Mouse (Mus musculus) forebrain, postnatal 0 days (tissue): ENCODE measurements around the gene C530008M17Rik. TPM values are rescaled to one million over a fixed set of nuclear protein-coding genes. Genes with fewer than 3 reads are reported as not detected.

Source experiments
- ATAC-seq: fragments of 200-750 bp; cut with Nextera tagmentation; 2 replicates; pipeline ENCODE4 v1.8.0; 2017; ENCODE audit warnings: mild to moderate bottlenecking, moderate library complexity
- DNase-seq: peaks from one replicate; pipeline ENCODE4 v3.0.0-alpha.2; 2015
- H3K27ac ChIP-seq: fragments of 300-500 bp; sonication (generic); 2 replicates; pipeline ENCODE4 v1.5.1; 2014; ENCODE audit warnings: low read depth, mild to moderate bottlenecking, antibody characterized with exemption, low read length, moderate library complexity, mixed read lengths
- H3K27me3 ChIP-seq: fragments of 300-500 bp; sonication (generic); 2 replicates; pipeline ENCODE4 v1.6.1; 2014; ENCODE audit warnings: mild to moderate bottlenecking, low read length, mixed read lengths; ENCODE audit not compliant: insufficient read depth
- H3K36me3 ChIP-seq: fragments of 300-500 bp; sonication (generic); 2 replicates; pipeline ENCODE4 v1.6.1; 2014; ENCODE audit warnings: mild to moderate bottlenecking, moderate library complexity; ENCODE audit not compliant: insufficient read depth
- H3K4me1 ChIP-seq: fragments of 300-500 bp; sonication (generic); 2 replicates; pipeline ENCODE4 v1.6.1; 2014; ENCODE audit warnings: antibody characterized with exemption; ENCODE audit not compliant: insufficient read depth
- H3K4me2 ChIP-seq: fragments of 300-500 bp; sonication (generic); 2 replicates; pipeline ENCODE4 v1.6.1; 2014; ENCODE audit warnings: low read depth, mild to moderate bottlenecking, moderate library complexity
- H3K4me3 ChIP-seq: fragments of 300-500 bp; sonication (generic); 2 replicates; pipeline ENCODE4 v1.5.1; 2014; ENCODE audit warnings: low read depth, low read length, mixed read lengths
- H3K9ac ChIP-seq: fragments of 300-500 bp; sonication (generic); 2 replicates; pipeline ENCODE4 v1.6.1; 2014; ENCODE audit warnings: mild to moderate bottlenecking
- H3K9me3 ChIP-seq: fragments of 300-500 bp; sonication (generic); 2 replicates; pipeline ENCODE4 v1.6.1; 2016; ENCODE audit warnings: low read length
- CTCF ChIP-seq: sonication (generic); IDR thresholded peaks from 2 replicates; pipeline ENCODE4 v1.5.1; 2016; ENCODE audit warnings: antibody characterized with exemption, control low read depth, low read depth
- WGBS: fragments of 180-500 bp; shearing (Covaris S2); extraction: QIAGEN DNeasy Blood & Tissue Kit; methylation state at CpG from one replicate; pipeline ENCODE4 v1.1.7; 2014; 5-methylcytosine and 5-hydroxymethylcytosine counted together
- polyA plus RNA-seq: library from polyadenylated mRNA; unstranded; fragments of >200 nt; fragmentation: Nextera tagmentation; extraction: Ambion mirVana; gene quantifications from 2 replicates; pipeline ENCODE4 v1.2.1, GENCODE M21; 2015
- total RNA-seq: library from RNA; depleted of rRNA; stranded (reverse); fragments of >200 nt; gene quantifications from 2 replicates; pipeline ENCODE4 v1.2.3, GENCODE M21; 2014

The C530008M17Rik gene
- total and polyA plus RNA-seq, 2 experiments from 2014 or later, result 63.6 to 87.4 TPM

DNA sequence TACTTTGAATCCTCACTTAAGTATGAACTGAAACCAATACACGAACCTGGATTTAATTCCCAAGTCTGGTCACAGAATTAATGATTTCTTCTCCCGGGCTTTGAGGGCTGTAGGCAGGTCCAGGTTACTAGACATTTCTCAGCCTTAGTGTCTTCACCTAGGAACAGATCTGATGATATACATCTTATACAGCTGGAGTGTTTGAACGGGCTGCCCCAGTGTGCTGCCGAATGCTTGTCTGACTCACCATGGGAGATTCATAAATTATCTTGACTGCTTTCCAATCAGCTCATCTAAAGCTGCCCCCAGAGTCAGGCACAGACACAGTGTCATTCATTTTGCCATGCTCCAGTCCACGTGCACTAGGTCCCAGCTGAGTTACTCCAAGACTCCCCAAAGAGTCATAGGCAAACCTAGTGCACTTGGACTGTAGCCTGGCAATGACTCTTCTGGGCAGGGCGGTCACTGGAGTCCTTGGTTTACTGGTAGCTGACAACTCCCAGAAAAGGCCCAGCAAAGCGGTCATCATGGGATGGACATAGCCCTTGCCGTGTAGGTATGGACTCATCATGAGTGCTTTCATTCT, 70.3 kb downstream of the C530008M17Rik start:
- no peak overlapping the region for H3K4me2 ChIP-seq
- no peak overlapping the region for H3K9ac ChIP-seq
- TF ChIP-seq CTCF, result no peak
- no peaks in the 10 kb centered on the region for H3K27me3 ChIP-seq
- ATAC-seq (no peak), DNase-seq (no peak)
- no peaks in the 10 kb centered on the region for H3K4me1 ChIP-seq
- H3K27ac ChIP-seq, result no peak overlapping the region
- H3K4me3 ChIP-seq, result no peak overlapping the region
- 93% methylated on average over 8 of the region's 8 CpGs for WGBS
- no peaks in the 10 kb centered on the region for H3K9me3 ChIP-seq
- H3K36me3 ChIP-seq, result no peaks in the 10 kb centered on the region

DNA sequence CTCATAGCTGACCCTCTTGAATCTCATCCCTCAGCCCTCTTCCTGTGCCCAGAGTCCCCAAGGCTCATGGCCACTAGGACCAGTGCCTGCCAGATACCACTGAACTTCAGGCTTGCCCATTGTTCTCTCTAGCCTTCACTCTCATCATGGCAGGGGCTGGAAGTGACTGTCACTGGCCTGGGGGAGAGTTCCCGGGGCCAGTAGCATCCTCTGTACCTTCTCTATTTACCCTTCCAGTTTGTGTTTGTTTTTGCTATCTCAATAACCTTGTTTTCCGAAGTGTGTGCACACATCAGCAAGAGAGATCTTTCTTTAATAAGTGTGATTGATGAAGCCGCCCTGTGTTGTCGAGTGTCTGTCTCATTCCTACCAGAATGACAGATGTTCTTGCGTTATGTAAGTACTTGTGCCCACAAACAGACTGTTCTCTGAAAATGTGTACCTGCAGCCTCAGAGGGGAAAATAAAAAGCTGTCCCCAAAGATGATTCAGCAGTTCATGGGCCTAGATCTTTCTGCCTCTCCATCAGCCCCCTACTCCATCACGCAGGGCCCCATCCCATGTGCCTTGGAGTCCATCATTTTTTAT, 76.8 kb downstream of the C530008M17Rik start:
- H3K4me1 ChIP-seq, result no peaks in the 10 kb centered on the region
- no peak overlapping the region for H3K4me3 ChIP-seq
- no peaks in the 10 kb centered on the region for H3K9me3 ChIP-seq
- H3K36me3 ChIP-seq, result no peaks in the 10 kb centered on the region
- no peak overlapping the region for H3K9ac ChIP-seq
- ATAC-seq, result no peak
- no peaks in the 10 kb centered on the region for H3K27me3 ChIP-seq
- TF ChIP-seq CTCF, result no peak
- DNase-seq, result no peak
- H3K4me2 ChIP-seq, result no peak overlapping the region
- 86% methylated on average over 6 of the region's 6 CpGs for WGBS
- no peak overlapping the region for H3K27ac ChIP-seq

DNA sequence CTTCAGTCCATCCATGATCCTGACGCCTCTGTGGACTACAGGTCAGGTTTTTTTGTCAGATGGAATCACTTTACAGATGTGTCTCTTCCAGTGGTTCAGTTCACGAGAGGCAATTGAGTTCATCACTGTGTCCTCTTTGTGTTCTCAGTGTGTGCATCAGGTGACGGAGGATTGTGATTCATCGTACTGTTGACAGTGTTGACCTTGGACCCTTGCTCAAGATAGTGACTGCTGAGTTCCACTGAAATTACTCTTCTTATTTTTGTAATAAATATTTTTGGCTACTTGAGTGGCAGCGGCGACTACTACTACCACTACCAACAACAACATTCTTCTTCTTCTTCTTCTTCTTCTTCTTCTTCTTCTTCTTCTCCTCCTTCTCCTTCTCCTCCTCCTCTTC, 85.2 kb downstream of the C530008M17Rik start:
- no peak overlapping the region for H3K27ac ChIP-seq
- no peaks in the 10 kb centered on the region for H3K4me1 ChIP-seq
- no peak for DNase-seq
- H3K9ac ChIP-seq, result no peak overlapping the region
- H3K27me3 ChIP-seq, result no peaks in the 10 kb centered on the region
- H3K4me2 ChIP-seq, result no peak overlapping the region
- TF ChIP-seq CTCF, result no peak
- no peak for ATAC-seq
- no peak overlapping the region for H3K4me3 ChIP-seq
- H3K36me3 ChIP-seq, result no peaks in the 10 kb centered on the region
- H3K9me3 ChIP-seq, result no peaks in the 10 kb centered on the region
- WGBS, result 97% methylated on average over 6 of the region's 6 CpGs

DNA sequence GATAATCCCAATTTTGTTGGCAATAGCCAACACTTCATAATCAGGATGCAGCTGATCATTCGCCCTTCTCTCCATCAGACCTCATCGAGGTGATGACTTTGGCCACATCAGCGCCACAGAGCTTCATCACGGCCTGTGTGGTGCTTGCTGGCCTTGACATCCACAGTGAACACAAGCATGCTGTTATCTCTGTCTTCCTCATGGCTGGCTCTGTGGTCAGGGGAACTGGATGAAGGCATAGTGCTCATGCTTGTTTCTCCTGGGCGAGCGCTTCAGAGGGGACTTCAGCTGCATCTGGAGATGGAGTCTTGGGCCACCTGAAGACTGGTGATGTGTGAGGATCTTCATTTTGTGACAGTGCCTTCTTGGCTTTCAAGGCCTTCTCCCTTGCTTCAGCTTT, 85.8 kb downstream of the C530008M17Rik start:
- no peak for ATAC-seq
- no peaks in the 10 kb centered on the region for H3K4me1 ChIP-seq
- H3K9me3 ChIP-seq, result no peaks in the 10 kb centered on the region
- H3K27ac ChIP-seq, result no peak overlapping the region
- no peak overlapping the region for H3K9ac ChIP-seq
- DNase-seq, result no peak
- H3K27me3 ChIP-seq, result no peaks in the 10 kb centered on the region
- H3K4me3 ChIP-seq, result no peak overlapping the region
- H3K4me2 ChIP-seq, result no peak overlapping the region
- WGBS, result over 99% methylated on average over 6 of the region's 6 CpGs
- no peaks in the 10 kb centered on the region for H3K36me3 ChIP-seq
- no peak for TF ChIP-seq CTCF

DNA sequence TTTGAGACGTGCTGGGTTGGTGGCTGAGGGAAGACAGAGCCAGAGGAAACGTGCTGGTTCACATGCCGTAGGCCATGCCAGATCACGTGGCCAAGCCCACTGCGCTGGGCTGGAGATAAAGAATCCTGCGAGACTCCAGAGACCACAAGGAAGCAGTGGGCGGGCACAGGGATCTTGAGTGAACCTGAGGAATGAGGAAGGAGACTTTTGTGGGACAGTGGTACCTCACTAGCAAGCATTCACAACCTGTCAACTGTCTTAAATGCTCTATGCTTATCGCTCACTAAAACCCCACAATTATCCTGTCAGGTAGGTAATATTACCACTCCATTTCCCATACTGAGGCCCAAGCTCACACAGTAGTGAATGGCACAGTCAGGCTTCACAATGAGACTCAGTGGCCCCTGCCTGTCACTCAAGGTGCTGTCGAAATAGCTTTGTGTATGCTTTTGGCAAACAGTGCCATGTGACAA, 88.5 kb downstream of the C530008M17Rik start:
- Histone ChIP-seq H3K4me2 (no peak overlapping the region), H3K9ac (no peak overlapping the region), H3K36me3 (no peaks in the 10 kb centered on the region), H3K4me1 (peaks cover 9% of the 10 kb centered on the region; the same call in 1 of the 2 replicates), H3K27ac (0 out of 2 replicates have a peak overlapping the region, but pooled peaks have one; percentile 29), H3K9me3 (no peaks in the 10 kb centered on the region), H3K27me3 (no peaks in the 10 kb centered on the region), H3K4me3 (no peak overlapping the region)
- peak; percentile 32 for ATAC-seq
- DNase-seq, result no peak
- 61% methylated on average over 9 of the region's 9 CpGs for WGBS
- no peak for TF ChIP-seq CTCF

DNA sequence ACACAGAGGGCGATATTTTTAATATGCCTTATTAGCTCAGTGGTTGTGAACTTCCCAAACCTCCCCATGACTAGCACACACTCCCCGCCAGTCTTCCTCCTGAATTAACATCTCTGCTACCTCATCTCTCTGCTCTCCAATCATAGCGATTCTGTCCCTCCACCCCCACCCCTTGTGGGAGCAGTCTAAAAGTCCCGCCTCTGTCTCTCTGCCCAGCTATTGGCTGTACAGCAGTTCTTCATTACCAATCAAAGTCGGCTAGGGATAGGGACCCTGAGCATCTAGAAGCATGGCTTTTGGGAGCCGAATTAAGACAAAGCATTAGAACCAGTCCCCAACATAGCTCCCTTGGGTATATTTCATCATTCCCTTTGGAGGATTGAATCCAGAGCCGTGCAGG, 91.5 kb downstream of the C530008M17Rik start:
- Histone ChIP-seq H3K9ac (no peak overlapping the region), H3K4me1 (peaks cover 9% of the 10 kb centered on the region; the same call in 1 of the 2 replicates), H3K4me2 (no peak overlapping the region), H3K36me3 (no peaks in the 10 kb centered on the region), H3K9me3 (no peaks in the 10 kb centered on the region), H3K27ac (no peak overlapping the region), H3K4me3 (no peak overlapping the region), H3K27me3 (no peaks in the 10 kb centered on the region)
- TF ChIP-seq CTCF, result no peak
- WGBS, result 60% methylated on average over 7 of the region's 7 CpGs
- ATAC-seq, result peak; percentile 91
- DNase-seq, result peak; percentile 61

DNA sequence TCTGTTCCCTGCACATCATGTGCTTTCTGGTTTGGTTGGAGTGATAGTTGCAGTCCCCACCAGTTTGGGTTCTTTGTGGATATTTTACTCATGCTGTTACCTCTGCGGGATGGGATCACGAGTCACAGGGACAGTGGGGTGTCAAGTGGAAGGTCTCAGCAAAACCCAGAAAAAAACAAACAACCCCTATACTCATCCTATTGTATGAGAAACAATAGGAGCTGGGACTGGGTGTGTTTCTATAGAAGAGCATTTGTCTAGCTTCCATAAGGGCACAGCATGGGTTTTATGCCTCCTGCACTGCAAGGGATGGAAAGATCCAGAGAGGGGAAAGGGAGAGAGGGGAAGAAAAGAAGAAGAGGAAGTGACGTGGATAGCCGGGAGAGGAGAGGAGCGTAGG, 96.0 kb downstream of the C530008M17Rik start:
- H3K4me1 ChIP-seq, result peaks cover 9% of the 10 kb centered on the region; the same call in 1 of the 2 replicates
- H3K4me3 ChIP-seq, result no peak overlapping the region
- no peak overlapping the region for H3K4me2 ChIP-seq
- H3K27ac ChIP-seq, result no peak overlapping the region
- no peaks in the 10 kb centered on the region for H3K27me3 ChIP-seq
- TF ChIP-seq CTCF, result no peak
- 63% methylated on average over 5 of the region's 5 CpGs for WGBS
- H3K9ac ChIP-seq, result no peak overlapping the region
- no peaks in the 10 kb centered on the region for H3K9me3 ChIP-seq
- ATAC-seq, result no peak
- no peak for DNase-seq
- no peaks in the 10 kb centered on the region for H3K36me3 ChIP-seq
